Mouse (Mus musculus) cerebellum, adult 9-10 months (tissue): ENCODE data around the gene Mgat3.

Experiments used
- DNase-seq: peaks from one replicate; pipeline ENCODE4 v3.0.0; 2022

The Mgat3 gene

DNA sequence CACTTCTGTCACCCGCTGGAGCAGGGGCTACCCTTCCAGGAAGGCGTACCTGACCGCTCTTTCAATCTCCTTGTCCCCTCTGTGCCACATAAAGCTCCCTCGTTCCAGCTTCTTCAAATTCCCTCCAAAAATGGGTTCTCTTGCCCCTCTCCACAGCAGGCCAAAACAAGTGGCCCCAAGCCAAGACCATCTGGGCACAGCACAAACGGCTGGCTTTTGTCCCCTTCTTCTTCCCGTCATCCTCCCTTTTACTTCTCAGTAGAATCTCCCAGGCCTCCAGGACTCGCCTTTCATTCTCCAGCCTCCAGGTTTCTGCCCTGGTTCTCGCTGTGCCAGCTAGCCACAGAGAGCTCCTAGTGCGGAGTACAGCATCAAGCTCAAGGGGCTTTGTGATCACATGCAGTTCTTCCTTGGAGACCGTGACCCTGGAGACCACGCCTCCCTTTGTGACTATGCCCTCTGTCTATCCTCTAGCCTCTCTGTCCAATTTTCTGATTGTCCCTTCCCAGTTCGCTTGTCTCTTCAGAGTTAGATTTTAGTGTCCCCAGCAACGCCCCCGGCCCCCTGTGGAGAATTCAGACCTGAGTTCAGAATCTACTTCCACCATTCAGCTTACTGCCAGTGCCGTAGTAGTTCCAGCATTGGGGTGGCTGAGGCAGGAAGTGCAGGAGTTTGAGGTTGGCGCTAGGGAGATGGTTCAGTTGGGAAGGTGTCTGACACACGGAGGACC, 54.7 kb downstream of the Mgat3 start:
- no peak for DNase-seq

DNA sequence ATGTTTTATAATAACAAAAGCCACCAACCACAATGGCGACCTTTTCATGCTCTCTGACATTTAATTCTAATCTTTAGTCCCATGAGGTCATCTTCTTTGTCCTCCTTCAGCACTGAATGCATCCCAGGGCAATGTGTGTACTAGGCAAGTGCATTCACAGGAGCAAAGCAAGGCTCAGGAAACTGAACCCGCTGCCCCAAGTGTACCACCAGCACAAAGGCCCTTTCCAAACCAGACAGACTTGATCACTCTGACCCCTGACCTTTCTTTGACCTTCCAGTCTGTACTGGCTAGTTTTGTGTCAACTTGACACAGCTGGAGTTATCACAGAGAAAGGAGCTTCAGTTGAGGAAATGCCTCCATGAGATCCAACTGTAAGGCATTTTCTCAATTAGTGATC, 58.8 kb downstream of the Mgat3 start:
- no peak for DNase-seq

DNA sequence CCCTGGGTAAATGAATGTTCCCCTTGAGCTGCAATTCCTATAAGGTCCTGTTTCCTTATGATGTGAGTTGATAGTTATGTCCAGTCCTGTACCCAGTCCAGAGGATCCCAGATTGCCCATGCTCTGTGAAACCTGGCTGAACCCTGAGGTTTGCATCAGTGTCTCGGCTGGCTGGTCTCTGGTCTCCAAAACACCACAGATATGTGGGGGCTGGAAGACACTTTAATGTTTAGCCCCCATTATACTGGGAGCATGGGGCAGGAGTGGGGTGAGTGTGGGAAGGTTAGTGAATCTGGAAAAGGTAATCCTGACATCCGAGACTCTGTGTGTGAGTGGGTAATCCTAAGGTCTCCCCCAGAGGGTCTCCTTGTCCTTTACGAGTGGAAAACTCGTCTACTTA, 59.5 kb downstream of the Mgat3 start:
- peak; percentile 56 for DNase-seq

DNA sequence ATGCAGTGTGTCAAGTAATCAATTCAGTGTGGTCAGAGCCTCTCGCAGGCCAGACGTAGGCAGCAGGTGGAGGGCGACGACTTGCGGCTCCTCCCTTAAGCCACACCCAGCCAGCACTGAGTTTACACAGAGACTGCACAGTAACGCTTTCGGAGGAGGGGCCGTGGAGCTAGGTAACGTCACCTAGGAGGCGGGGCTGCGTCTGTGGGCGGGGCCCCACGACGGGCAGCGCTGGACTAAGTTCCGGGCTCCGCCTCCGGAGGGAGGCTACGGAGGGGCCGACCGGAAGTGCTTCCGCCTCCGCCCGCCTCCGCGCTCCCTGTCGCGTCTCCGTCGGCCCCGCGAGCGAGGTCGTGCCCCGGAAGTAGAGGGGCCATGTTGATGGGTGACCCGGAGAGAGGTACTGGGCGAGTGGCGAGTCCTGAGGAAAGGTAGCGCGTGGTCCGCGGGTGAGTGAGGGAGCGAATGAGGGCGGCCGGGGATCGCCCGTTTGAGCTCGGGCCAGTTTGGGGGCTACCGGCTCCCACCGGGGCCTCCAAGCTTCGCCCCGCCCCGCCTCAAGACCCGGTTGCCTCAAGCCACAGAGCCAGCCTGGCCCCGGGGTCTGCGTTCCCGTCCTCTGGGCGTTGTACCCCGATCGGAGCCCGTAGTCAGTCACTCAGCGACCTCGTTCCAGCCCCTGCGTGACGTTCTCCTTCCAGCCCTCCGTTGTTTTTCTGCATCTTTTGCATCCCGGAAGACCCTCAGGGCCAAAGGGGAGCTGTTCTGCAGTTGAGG, 60.4 kb downstream of the Mgat3 start, which contains the start of gene Mief1:
TSS of gene Mief1 (plus strand) at position 286 of the 777 bp plus-strand sequence.
- DNase-seq, result peak; percentile 98

DNA sequence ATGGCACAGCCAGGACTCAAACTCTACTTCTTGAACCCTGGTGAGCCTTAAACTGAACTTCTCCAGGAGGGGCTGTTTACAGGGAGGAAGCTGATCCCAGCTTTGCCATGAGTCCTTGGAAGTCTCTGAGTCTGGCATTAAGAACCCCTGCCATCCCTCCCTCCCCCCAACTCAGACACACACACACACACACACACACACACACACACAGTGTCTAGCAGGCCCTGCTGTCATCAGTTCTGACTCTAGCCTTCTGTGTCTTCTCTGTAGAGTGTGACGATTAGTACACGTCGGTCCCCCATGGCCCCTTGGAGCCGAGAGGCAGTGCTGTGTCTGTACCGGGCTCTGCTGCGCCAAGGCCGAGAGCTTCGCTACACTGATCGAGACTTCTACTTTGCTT, 62.0 kb downstream of the Mgat3 start, which contains the start of gene AC140267.1:
TSS of gene AC140267.1 (plus strand) at position 301 of the 400 bp plus-strand sequence.
- no peak for DNase-seq

DNA sequence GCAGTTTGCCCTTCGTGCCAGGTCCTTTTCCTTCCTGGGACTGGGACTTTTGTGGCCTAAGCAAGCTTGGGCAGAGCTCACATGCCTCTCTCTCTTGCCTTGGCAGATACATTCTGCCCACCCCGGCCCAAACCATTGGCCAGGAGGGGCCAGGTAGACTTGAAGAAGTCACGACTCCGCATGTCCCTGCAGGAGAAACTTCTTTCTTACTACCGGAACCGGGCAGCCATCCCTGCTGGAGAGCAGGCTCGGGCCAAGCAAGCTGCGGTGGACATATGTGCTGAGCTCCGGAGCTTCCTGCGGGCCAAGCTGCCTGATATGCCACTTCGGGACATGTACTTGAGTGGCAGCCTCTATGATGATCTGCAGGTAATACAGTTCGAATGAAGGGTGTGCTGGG, 74.6 kb downstream of the Mgat3 start:
- peak; percentile 65 for DNase-seq

DNA sequence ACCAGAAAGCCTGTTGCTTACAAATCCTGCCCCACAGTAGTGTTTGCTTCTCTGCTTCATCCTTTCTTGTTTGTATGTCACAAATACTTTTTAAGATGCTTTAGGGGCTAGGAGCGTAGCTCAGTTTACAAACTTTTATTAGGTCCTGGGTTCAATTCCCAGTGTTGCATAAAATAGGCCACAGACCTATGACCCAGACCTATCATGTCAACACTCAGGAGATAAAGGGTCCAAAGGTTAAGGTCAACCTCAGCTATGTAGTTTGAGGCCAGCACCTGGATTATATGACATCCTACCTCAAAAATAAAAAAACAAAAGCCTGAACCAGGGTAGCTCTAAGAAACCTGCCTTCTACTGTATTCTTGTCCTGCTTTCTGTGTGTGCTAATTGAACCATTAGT, 75.1 kb downstream of the Mgat3 start:
- DNase-seq, result no peak

DNA sequence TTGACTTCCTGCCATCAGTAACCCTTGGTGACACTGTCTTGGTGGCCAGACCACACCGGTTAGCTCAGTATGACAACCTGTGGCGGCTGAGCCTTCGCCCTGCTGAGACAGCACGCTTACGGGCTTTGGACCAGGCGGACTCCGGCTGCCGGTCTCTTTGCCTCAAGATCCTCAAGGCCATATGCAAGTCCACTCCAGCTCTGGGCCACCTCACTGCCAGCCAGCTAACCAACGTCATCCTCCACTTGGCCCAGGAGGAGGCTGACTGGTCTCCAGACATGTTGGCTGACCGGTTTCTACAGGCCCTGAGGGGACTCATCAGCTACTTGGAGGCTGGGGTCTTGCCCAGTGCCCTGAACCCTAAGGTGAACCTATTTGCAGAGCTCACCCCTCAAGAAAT, 76.2 kb downstream of the Mgat3 start:
- DNase-seq, result no peak

DNA sequence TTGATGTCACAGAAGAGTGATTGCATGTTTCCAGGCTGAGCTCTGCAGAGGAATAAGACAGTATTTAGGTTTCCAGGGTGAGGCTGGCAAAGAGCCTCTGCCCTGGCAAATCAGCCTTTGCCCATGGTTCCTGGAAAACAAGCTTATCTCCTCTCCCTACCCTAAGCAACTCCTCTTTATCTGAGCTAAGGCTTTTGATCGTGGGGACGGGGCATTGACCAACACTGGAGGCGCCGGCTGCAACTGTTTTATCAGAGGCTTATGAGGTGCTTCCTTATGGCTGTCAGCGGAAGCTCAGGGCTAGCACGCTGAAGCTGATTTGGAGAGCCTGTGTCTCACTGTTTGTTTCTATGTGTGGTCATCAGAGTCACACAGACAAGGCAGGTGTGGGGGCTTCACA, 77.1 kb downstream of the Mgat3 start:
- no peak for DNase-seq

DNA sequence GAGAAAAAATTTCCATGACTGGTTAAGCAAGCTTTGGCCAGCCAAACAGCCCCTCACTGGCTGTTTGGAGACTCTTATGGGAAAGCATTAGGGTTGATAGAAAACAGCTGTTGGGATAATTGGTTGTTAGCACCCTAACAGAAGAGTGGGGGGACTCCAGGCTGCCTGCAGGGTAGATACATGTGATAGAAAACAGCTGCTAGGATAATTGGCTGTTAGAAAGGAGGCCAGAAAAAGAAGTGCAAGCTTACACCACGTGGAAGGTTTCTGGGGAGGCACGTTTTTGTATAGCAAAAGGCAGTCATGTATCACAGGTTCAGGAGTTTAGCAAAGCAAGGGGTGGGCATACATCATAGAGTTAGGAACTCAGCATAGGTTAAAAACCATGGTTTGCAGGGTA, 80.0 kb downstream of the Mgat3 start:
- no peak for DNase-seq

DNA sequence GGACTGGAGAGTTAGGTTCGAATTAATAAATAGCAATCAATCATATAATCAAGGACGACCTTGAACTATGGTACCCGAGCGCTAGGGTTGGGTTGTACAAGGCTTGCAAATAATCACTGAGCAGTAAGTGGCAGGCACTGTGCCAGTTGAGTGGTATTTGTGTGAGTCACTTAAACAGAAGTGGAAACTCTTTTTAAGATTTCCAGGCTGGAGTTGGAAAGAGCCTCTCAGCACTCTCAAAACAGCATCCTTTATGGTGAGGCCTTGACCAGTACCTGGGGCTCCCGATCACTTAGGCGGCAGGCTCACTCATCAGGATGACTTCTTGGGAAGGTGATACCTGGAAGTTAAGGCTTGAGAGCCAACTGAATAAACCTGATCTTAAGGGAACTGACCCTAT, 80.7 kb downstream of the Mgat3 start:
- no peak for DNase-seq

DNA sequence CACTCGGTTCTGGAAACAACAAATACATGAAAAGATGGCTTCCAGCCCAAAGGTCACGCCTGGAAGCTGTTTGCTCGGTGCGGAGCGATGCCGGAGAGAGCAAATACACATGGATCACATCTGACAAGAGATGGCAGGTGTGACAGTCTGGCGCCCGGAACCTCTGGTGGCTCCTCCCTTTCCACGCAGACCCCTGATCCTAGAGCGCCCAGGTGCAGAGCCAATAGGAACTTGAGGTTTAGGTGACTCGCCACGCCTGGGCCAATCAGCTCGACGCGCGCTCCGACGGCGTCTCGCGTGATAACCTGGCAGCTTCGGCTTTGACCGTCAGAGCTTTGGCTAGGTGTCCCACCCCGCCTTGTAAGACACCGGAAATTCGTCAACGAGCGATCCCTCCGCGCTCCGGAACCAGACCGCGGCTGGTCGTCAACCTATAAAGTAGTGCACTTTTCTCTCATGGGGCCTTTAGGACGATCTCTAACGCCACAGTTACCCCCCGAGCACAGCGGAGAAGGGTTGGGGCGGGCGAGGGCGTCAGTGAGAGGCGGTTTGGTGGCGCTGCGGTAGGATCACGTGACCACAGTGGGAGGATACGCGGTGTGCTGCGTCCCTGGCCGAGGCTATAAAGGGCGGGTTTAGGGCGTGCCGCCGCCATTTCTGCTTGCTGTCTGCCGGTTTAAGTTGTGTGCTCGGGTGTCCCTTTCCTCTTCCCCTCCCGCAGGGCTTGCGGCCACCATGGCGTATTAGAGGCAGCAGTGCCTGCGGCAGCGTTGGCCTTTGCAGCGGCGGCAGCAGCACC, 81.5 kb downstream of the Mgat3 start, which contains the start of gene Atf4:
TSS of gene Atf4 (plus strand) at position 338 of the 799 bp plus-strand sequence.
- DNase-seq, result peak; percentile 99

DNA sequence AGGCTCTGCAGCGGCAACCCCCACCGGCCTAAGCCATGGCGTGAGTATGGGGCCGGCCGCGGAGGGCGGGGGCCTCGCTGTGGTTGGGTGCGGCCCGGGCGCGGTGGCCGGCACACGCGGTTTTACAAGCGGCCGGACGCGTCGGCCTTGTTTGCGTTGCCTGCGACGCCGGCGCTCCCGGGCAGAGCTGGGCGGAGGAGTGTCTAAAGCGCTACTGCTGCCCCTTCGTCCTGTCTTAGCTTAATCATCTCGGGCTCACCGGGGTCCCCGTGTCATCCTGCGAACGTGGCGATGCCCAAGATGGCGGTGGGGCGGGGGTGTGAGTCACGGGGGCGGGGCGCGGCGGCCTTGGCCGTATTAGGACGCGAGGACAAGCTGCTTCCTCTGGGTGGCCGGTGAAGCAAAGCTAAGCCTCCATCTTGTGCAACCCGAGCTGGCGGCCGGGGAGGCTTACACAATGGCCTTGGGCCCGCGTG, 82.2 kb downstream of the Mgat3 start:
- DNase-seq, result peak; percentile 77

DNA sequence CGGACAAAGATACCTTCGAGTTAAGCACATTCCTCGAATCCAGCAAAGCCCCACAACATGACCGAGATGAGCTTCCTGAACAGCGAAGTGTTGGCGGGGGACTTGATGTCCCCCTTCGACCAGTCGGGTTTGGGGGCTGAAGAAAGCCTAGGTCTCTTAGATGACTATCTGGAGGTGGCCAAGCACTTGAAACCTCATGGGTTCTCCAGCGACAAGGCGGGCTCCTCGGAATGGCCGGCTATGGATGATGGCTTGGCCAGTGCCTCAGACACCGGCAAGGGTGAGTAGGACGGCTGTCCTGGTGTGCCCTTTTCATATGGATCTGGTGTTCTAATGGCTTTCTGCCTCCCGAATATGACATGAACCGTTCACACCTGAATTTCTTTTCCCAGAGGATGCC, 82.7 kb downstream of the Mgat3 start:
- no peak for DNase-seq

DNA sequence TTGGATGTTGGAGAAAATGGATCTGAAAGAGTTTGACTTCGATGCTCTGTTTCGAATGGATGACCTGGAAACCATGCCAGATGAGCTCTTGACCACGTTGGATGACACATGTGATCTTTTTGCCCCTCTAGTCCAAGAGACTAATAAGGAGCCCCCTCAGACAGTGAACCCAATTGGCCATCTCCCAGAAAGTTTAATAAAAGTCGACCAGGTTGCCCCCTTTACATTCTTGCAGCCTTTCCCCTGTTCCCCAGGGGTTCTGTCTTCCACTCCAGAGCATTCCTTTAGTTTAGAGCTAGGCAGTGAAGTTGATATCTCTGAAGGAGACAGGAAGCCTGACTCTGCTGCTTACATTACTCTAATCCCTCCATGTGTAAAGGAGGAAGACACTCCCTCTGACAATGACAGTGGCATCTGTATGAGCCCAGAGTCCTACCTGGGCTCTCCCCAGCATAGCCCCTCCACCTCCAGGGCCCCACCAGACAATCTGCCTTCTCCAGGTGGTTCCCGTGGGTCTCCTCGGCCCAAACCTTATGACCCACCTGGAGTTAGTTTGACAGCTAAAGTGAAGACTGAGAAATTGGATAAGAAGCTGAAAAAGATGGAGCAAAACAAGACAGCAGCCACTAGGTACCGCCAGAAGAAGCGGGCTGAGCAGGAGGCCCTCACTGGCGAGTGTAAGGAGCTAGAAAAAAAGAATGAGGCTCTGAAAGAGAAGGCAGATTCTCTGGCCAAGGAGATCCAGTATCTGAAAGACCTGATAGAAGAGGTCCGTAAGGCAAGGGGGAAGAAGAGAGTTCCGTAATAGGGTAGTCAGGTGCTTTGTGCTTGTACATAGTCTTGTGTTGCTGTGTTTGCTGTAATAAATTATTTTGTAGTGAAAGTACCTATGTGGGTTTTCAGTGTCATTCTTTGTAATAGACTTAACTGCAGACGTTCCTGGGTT, 83.4 kb downstream of the Mgat3 start:
- DNase-seq, result no peak

DNA sequence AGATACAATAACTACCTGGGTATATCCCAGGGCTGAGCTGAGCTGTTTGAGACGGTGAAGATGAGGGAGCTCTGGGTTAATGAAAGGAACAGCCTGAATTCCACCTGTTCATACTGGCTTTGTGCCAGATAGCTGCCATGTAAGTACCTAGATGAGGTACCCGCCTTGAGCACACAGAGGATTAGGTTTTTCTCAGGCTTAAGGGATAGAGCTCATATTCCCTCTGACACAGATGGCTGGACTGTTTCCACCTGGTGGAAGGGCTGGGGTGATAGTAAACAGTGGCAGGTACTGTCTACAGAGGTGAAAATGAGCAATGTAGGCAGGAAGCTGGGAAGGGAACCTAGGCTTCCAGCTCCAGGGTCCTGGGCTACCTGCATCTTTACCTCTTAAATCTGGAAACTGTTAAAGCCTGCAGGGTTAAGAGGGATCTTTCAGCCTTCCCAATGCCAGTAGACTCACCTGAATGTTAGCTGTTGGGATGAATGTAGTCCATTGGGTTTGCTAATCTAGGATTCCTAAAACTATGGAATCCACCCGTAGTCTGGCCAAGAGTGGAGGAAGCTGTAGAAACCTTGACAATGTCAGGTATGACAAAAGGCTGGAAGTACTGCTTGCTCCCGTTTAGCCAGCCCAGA, 84.2 kb downstream of the Mgat3 start:
- peak; percentile 77 for DNase-seq

DNA sequence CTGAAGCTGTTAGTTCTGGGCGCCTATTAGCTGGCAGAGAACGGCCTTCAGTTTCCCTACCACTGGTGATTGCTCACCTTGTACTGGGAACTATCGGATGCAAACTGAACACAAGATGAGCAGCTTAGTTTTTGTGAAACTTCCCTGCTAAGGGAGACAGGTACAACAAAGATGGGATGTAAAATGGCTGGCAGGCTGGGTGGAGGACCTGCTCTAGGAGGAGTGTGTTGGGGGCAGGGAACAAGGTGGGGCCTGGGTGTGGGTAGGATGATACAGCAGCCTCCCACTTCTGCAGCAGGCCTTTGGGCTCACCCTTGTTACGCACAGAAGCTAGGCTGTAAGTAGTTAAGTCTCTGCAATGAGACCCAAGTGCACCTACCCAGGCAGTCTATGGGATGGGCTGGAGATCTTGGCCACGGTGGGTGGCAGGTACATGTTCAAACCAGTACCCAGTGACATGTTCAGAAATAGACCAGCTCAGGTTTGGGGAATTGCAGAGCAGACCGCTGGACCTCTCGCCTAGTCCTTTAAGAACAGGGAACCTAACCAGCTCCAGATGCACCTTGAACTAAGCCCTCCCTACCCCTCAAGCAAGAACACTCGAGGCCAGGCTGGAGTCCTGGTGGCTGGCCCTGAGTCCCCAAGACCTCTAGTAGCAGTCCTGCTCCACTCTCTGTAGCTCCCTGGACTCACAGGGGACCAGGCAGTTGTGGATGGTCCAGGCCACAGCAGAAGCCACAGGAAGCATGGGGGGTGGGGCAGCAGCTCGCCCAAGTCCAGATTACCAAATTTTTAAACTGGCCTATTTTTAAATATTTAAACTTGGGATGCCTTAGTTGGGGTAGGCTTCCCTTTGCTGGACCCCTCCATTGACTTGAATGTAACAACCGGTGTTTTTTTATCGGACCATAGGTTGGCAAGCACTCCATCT, 85.0 kb downstream of the Mgat3 start:
- no peak for DNase-seq

DNA sequence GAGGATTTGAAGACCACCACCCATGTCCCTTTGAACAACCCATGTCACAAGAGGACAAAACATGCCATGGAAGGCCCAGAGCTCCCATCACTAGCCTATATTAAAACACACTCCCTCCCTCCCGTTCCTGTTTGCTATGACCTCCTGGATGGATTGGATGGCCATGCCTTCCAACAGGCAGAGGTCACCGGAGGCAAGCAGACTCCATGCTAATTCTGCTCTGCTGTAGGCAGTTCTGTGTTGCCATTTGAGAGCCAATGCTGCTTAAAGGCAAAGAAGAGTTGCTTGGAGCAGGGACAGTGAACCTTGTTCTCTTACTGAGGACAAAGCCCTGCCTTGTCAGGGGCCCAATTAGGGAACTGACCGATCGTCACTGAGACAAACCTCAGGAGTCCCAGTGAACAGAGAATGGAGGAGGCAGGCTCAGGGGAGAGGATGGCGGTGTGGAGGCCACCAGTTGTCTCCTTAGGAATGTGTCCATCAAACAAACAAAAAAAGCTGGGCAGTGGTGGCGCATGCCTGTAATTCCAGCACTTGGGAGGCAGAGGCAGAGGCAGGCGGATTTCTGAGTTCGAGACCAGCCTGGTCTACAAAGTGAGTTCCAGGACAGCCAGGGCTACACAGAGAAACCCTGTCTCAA, 86.0 kb downstream of the Mgat3 start:
- DNase-seq, result no peak

DNA sequence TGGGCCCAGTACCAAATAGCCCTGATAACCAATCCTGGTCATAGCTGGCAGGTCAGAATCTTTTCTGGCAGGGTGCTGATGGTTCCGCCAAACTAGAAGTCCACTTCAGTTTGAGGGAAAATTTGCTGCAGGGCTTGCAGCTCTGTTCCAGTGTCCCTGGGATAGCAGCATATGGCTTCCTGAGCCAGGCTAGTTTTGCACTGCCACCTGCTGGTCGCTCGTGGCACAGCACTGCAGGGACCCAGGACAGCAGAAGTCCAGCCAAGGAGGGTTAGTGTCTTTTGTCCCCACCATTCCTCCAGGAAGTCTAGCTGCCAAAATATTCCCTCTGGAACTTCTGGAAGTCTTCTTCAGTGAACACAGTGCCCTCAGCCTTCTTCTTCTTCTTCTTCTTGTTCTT, 87.2 kb downstream of the Mgat3 start:
- peak; percentile 92 for DNase-seq

DNA sequence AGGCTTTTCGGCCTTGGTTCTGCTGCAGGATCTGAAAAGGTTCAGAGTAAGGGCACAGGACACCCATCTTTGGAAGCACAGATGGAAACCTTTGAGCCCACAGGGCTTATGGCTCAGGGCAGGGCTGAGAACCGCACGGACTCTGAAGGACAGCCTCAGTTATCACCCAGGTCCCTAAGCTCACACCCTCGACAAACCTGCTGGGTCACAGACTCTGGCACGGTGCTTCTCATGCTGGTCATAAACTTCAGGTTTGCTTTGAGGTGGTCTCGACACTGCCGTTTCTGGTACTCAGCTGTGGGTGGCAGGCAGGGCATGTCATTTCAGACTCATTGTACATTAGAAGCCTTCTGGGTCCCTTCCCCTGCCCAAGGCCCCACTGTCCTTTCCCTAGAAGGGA, 87.6 kb downstream of the Mgat3 start:
- no peak for DNase-seq
